Mouse (Mus musculus): Measurements from ENCODE around the gene Col26a1. TPM values are rescaled to one million over a fixed set of nuclear protein-coding genes. Genes with fewer than 3 reads are reported as not detected.
"Not testable (repeated sequence)": the region's sequence is repeated elsewhere in the genome, so short reads cannot be mapped to it uniquely, and the experiment has no call there.

Col26a1 gene
- polyA plus RNA-seq, 1 experiment, result 5.6 TPM

DNA sequence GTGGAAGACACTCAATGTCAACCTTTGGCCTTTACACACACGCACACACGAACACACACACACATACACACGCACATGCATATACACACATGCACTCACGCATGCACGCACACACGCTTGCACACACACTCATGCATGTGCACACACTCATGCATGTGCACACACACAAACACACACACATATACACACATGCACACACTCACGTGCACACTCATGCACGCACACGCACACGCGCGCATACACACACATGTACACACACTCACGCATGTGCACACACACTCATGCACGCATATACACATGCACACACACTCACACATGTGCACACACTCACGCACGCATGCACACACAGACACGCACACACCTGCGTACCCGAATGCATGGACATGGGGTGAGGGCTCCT lies 130.9 kb downstream of the Col26a1 start:
- DNase-seq, result no peak
- H3K4me3 ChIP-seq (ENCODE audit: insufficient read depth, low read depth, low read length), result no peak overlapping the region
- TF ChIP-seq CTCF (conservative IDR thresholded peaks at IDR 0.05; ENCODE audit: insufficient read depth, insufficient read length, low read depth, low read length) (no peak), POLR2A (IDR thresholded peaks at IDR 0.05; ENCODE audit: low read depth, low read length) (no peak)
- H3K36me3 ChIP-seq (ENCODE audit: control insufficient read depth, insufficient read depth, low read length), result no peaks in the 10 kb centered on the region
- H3K27ac ChIP-seq (ENCODE audit: insufficient read depth, low read depth, low read length), result no peak overlapping the region
- H3K4me1 ChIP-seq (ENCODE audit: control insufficient read depth, insufficient read depth, low read length), result no peaks in the 10 kb centered on the region
- 98% methylated on average over 19 of the region's 19 CpGs for WGBS
- no peaks in the 10 kb centered on the region for H3K27me3 ChIP-seq (replicated peaks; ENCODE audit: control insufficient read depth, insufficient read depth, low read length)

DNA sequence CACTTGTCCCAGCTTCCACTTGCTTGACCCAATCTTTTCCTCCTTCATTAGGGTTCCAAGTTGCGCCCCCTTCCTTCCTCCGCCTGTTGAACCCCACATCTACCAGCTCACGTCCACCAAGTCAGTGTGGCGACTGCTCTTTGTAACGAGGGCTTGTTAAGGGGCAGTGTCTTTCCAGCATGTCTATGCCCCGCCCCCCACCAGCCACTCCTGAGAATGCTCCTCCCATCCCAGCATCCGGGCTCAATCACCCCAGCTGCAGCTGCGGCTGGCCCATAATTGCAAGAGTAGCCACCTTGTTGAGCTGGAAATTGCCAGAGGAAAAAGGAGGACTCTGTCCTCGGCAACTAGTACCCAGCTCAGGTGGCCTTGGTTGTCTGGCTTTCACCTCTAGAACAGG lies 136.4 kb downstream of the Col26a1 start:
- no peak overlapping the region for H3K27ac ChIP-seq (ENCODE audit: insufficient read depth, low read depth, low read length)
- 76% methylated on average over 9 of the region's 9 CpGs for WGBS
- H3K27me3 ChIP-seq (replicated peaks; ENCODE audit: control insufficient read depth, insufficient read depth, low read length), result no peaks in the 10 kb centered on the region
- DNase-seq, result no peak
- no peak overlapping the region for H3K4me3 ChIP-seq (ENCODE audit: insufficient read depth, low read depth, low read length)
- no peaks in the 10 kb centered on the region for H3K36me3 ChIP-seq (ENCODE audit: control insufficient read depth, insufficient read depth, low read length)
- no peaks in the 10 kb centered on the region for H3K4me1 ChIP-seq (ENCODE audit: control insufficient read depth, insufficient read depth, low read length)
- no peak for TF ChIP-seq CTCF (conservative IDR thresholded peaks at IDR 0.05; ENCODE audit: insufficient read depth, insufficient read length, low read depth, low read length)
- no peak for TF ChIP-seq POLR2A (IDR thresholded peaks at IDR 0.05; ENCODE audit: low read depth, low read length)

DNA sequence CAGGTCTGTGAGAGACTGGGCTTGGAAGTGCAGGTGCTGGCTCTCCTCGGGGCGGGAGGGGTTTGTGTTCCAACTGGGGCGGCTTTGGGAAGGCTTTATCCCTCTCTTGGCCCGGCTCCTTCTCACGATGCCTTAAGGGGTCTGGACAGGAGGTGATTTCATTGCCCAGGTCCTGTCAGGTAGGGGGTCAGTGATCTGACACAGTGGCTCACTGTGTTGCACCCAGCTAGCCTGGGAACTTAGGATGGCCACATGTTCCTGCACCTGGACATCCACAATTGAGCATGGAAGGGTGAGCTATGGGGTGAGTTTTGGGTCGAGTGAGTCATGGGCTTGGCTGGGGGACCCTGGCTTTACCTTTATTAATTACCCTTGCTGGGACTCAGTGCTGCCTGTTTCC lies 144.1 kb downstream of the Col26a1 start:
- TF ChIP-seq POLR2A (IDR thresholded peaks at IDR 0.05; ENCODE audit: low read depth, low read length), result no peak
- TF ChIP-seq CTCF (conservative IDR thresholded peaks at IDR 0.05; ENCODE audit: insufficient read depth, insufficient read length, low read depth, low read length), result no peak
- no peak overlapping the region for H3K27ac ChIP-seq (ENCODE audit: insufficient read depth, low read depth, low read length)
- H3K4me3 ChIP-seq (ENCODE audit: insufficient read depth, low read depth, low read length), result no peak overlapping the region
- WGBS, result 46% methylated on average over 6 of the region's 6 CpGs
- H3K27me3 ChIP-seq (replicated peaks; ENCODE audit: control insufficient read depth, insufficient read depth, low read length), result no peaks in the 10 kb centered on the region
- no peaks in the 10 kb centered on the region for H3K36me3 ChIP-seq (ENCODE audit: control insufficient read depth, insufficient read depth, low read length)
- no peaks in the 10 kb centered on the region for H3K4me1 ChIP-seq (ENCODE audit: control insufficient read depth, insufficient read depth, low read length)
- DNase-seq, result no peak

DNA sequence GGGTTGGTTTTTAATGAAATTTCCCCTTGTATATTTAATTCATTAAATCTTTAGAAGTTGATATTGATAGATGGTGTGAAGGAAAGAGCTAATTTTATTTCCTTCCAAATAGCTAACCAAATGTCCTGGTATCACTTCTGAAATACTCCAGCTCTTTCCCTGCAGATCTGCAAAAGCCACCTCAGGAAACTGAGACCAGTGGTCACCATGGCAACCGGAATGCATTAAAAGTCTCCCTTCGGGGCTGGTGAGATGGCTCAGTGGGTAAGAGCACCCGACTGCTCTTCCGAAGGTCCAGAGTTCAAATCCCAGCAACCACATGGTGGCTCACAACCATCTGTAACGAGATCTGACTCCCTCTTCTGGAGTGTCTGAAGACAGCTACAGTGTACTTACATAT lies 156.7 kb downstream of the Col26a1 start:
- not testable (repeated sequence) for H3K4me1 ChIP-seq (ENCODE audit: control insufficient read depth, insufficient read depth, low read length); H3K27me3 ChIP-seq (replicated peaks; ENCODE audit: control insufficient read depth, insufficient read depth, low read length); H3K27ac ChIP-seq (ENCODE audit: insufficient read depth, low read depth, low read length); H3K36me3 ChIP-seq (ENCODE audit: control insufficient read depth, insufficient read depth, low read length); H3K4me3 ChIP-seq (ENCODE audit: insufficient read depth, low read depth, low read length); DNase-seq
- 76% methylated on average over 5 of the region's 5 CpGs for WGBS

DNA sequence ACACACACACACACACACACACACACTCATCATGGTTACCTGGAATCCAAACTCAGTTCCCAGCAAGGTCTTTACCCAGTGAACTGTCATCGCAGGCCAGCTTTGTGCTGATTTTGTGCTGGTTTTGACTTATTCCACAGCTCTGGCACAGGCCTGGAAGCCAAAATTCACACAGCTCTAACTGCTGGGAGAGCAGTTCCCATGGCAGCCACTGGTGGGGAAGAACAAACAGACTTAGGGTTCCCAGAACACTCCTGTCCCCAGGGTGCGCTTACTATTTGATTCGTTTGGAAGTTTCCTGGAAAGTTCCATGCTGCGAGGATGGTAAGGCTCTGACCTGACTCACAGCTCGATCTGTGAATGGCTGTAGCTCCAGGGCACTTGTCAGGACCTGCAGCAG lies 161.4 kb downstream of the Col26a1 start:
- TF ChIP-seq POLR2A (IDR thresholded peaks at IDR 0.05; ENCODE audit: low read depth, low read length), result no peak
- no peak for TF ChIP-seq CTCF (conservative IDR thresholded peaks at IDR 0.05; ENCODE audit: insufficient read depth, insufficient read length, low read depth, low read length)
- no peak overlapping the region for H3K4me3 ChIP-seq (ENCODE audit: insufficient read depth, low read depth, low read length)

DNA sequence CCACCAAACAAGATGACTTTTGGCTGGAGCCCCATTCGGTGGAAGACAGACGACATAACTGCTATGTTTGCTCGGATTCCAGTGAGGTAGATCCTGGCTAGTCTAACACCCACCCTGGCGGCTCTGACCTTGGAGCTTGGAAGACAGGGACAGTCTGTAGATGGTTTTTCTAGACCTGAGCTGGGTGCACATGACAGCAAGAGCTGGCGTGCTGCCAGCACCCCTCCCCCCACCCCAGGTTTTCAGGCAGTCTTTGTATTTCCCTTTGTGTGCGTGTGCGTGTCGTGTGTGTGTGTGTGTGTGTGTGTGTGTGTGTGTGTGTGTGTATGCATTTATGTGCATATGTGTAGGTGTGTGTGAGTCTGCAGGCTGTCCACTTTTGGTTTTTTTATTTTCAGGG lies 164.4 kb downstream of the Col26a1 start:
- H3K36me3 ChIP-seq (ENCODE audit: control insufficient read depth, insufficient read depth, low read length), result no peaks in the 10 kb centered on the region
- no peak for DNase-seq
- H3K4me3 ChIP-seq (ENCODE audit: insufficient read depth, low read depth, low read length), result no peak overlapping the region
- 59% methylated on average over 8 of the region's 8 CpGs for WGBS
- no peaks in the 10 kb centered on the region for H3K4me1 ChIP-seq (ENCODE audit: control insufficient read depth, insufficient read depth, low read length)
- no peak overlapping the region for H3K27ac ChIP-seq (ENCODE audit: insufficient read depth, low read depth, low read length)
- TF ChIP-seq POLR2A (IDR thresholded peaks at IDR 0.05; ENCODE audit: low read depth, low read length) (no peak), CTCF (conservative IDR thresholded peaks at IDR 0.05; ENCODE audit: insufficient read depth, insufficient read length, low read depth, low read length) (no peak)
- H3K27me3 ChIP-seq (replicated peaks; ENCODE audit: control insufficient read depth, insufficient read depth, low read length), result no peaks in the 10 kb centered on the region

More for the DNA sequence above, 161.4 kb downstream of the Col26a1 start:
- no peaks in the 10 kb centered on the region for H3K4me1 ChIP-seq (ENCODE audit: control insufficient read depth, insufficient read depth, low read length)
- 60% methylated on average over 5 of the region's 5 CpGs for WGBS
- no peak overlapping the region for H3K27ac ChIP-seq (ENCODE audit: insufficient read depth, low read depth, low read length)
- no peak for DNase-seq
- H3K36me3 ChIP-seq (ENCODE audit: control insufficient read depth, insufficient read depth, low read length), result no peaks in the 10 kb centered on the region
- H3K27me3 ChIP-seq (replicated peaks; ENCODE audit: control insufficient read depth, insufficient read depth, low read length), result no peaks in the 10 kb centered on the region

DNA sequence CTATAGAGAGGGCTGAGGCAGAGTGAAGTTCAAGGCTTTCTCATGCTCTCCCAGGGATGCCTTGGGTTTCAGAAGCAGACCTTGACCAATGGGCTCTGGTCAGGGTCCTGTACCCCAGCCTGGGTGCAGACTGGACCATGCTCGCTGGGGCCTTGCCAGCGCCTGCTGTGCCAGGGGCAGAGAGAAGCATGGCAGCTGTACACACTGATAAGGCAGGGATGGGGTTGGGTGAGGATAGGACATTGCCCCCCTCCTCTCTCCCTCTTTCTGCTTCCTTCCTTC lies 165.5 kb downstream of the Col26a1 start:
- no peaks in the 10 kb centered on the region for H3K4me1 ChIP-seq (ENCODE audit: control insufficient read depth, insufficient read depth, low read length)
- no peaks in the 10 kb centered on the region for H3K36me3 ChIP-seq (ENCODE audit: control insufficient read depth, insufficient read depth, low read length)
- H3K4me3 ChIP-seq (ENCODE audit: insufficient read depth, low read depth, low read length), result no peak overlapping the region
- DNase-seq, result no peak
- no peak overlapping the region for H3K27ac ChIP-seq (ENCODE audit: insufficient read depth, low read depth, low read length)
- WGBS, result 63% methylated on average over 2 of the region's 2 CpGs
- TF ChIP-seq POLR2A (IDR thresholded peaks at IDR 0.05; ENCODE audit: low read depth, low read length) (no peak), CTCF (conservative IDR thresholded peaks at IDR 0.05; ENCODE audit: insufficient read depth, insufficient read length, low read depth, low read length) (no peak)
- H3K27me3 ChIP-seq (replicated peaks; ENCODE audit: control insufficient read depth, insufficient read depth, low read length), result no peaks in the 10 kb centered on the region
